Mouse (Mus musculus): Measurements from ENCODE around the gene Cycs. TPM values are rescaled to one million over a fixed set of nuclear protein-coding genes. Genes with fewer than 3 reads are reported as not detected.

Gene Cycs
- polyA plus RNA-seq (2012; rRNA removed; ENCODE audit: low replicate concordance), result 2.2 and 6.5 TPM in 2 replicates

GRCm38 (mm10) chr6:50566141-50566996, at the start of gene Cycs:
TSS of gene Cycs (minus strand) at chr6:50566538.

GRCm38 (mm10) chr6:50596301-50597211, 30.2 kb upstream of the Cycs start, which contains the start of gene 4921507P07Rik:
TSS of gene 4921507P07Rik (minus strand) at chr6:50596632.

Other genes starting within 250 kb of the Cycs start
- 5.0 and 7.4 TPM in 2 replicates for gene Osbpl3, start 110.3 kb downstream of the Cycs start, polyA plus RNA-seq (2012; rRNA removed; ENCODE audit: low replicate concordance)
- 0.10 and 0.63 TPM in 2 replicates for gene 4921507P07Rik, start 30.1 kb upstream of the Cycs start, polyA plus RNA-seq (2012; rRNA removed; ENCODE audit: low replicate concordance)
- gene Npvf, start 87.9 kb upstream of the Cycs start, polyA plus RNA-seq (2012; rRNA removed; ENCODE audit: low replicate concordance), result not detected in 2 replicates